Mouse (Mus musculus) brain, adult 10 weeks (tissue): ENCODE measurements around the gene Olfr114. TPM values are rescaled to one million over a fixed set of nuclear protein-coding genes. Genes with fewer than 3 reads are reported as not detected.

Experiments
- polyA plus RNA-seq: library from polyadenylated mRNA; stranded (reverse); fragments of 350-450 nt; fragmentation: Illumina TruSeq; extraction: RNeasy Lipid Tissue Mini Kit (QIAGEN cat#74804); gene quantifications from one replicate; pipeline ENCODE4 v1.2.3, GENCODE M21; 2015; ENCODE audit warnings: low read depth, low replicate concordance

Gene Olfr114
- not detected for polyA plus RNA-seq

DNA sequence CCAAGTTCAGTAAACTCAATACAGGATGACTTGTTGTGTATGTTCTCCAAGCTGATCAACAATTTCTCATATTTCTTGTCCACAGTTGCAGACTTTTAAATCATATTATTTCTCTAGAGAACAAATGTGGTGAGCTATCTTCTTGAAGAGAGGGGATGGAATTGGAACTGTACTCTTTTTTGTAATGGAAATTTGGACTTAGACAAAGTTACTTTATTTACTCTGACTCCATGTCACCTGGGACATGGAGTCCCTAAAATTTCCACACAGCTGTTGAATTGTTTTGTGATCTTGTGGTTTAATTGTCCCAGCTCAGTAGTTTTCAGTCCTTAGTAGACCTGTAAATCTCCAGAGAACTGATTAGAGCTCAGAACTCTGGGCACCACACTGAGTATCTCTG, at the start of gene Olfr114:
TSS of gene Olfr114 (minus strand) at position 101 of the 400 bp plus-strand sequence.

DNA sequence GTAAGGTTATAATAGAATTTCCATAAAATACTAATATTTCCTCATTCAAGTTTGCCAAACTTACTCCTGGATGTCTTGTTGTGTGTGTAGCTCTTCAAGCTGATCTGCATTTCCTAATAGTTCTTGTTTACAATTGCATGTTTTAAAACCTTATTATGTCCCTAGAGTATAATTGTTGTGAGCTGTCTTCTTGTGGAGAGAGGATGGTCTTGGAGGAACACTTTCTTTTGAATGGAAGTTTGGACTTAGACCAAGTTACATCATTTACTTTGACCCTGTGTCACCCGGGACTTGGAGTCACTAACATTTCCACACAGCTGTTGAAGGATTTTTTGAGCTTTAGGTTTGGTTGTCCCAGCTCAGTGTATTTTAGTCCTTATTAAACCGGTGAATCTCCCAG, 34.5 kb upstream of the Olfr114 start, which contains the start of the genes Olfr115 and Olfr116:
TSS of gene Olfr115 (minus strand) at position 101 of the 400 bp plus-strand sequence.
TSS of gene Olfr116 (minus strand) at position 191 of the 400 bp plus-strand sequence.

GRCm38 (mm10) chr17:37577563-37577962, 15.0 kb downstream of the Olfr114 start, which contains the start of gene Olfr113:
TSS of gene Olfr113 (minus strand) at chr17:37577663.

GRCm38 (mm10) chr17:37569351-37569750, 23.2 kb downstream of the Olfr114 start, which contains the start of gene Olfr112:
TSS of gene Olfr112 (minus strand) at chr17:37569451.

Other genes with a start within 250 kb of the Olfr114 start
- gene Olfr104-ps, start 233.2 kb downstream of the Olfr114 start, polyA plus RNA-seq = not detected
- gene Olfr105-ps, start 213.7 kb downstream of the Olfr114 start, polyA plus RNA-seq = not detected
- not detected for gene Olfr106-ps, start 202.3 kb downstream of the Olfr114 start, polyA plus RNA-seq
- not detected for gene Olfr107, start 193.5 kb downstream of the Olfr114 start, polyA plus RNA-seq
- not detected for gene Olfr108, start 147.3 kb downstream of the Olfr114 start, polyA plus RNA-seq
- not detected for gene Olfr109, start 133.8 kb downstream of the Olfr114 start, polyA plus RNA-seq
- gene H2-M2, start 109.2 kb downstream of the Olfr114 start, polyA plus RNA-seq = not detected
- not detected for gene Olfr110, start 100.3 kb downstream of the Olfr114 start, polyA plus RNA-seq
- gene Olfr111, start 84.7 kb downstream of the Olfr114 start, polyA plus RNA-seq = not detected
- gene Olfr112, start 23.3 kb downstream of the Olfr114 start, polyA plus RNA-seq = not detected
- gene Olfr113, start 15.1 kb downstream of the Olfr114 start, polyA plus RNA-seq = not detected
- not detected for gene Olfr115, start 34.4 kb upstream of the Olfr114 start, polyA plus RNA-seq
- gene Olfr116, start 34.5 kb upstream of the Olfr114 start, polyA plus RNA-seq = not detected
- not detected for gene Olfr117, start 71.0 kb upstream of the Olfr114 start, polyA plus RNA-seq
- not detected for gene Olfr118, start 74.2 kb upstream of the Olfr114 start, polyA plus RNA-seq
- gene Olfr119, start 103.8 kb upstream of the Olfr114 start, polyA plus RNA-seq = not detected
- not detected for gene Olfr120, start 129.1 kb upstream of the Olfr114 start, polyA plus RNA-seq
- gene Olfr121, start 156.1 kb upstream of the Olfr114 start, polyA plus RNA-seq = not detected
- not detected for gene Olfr122, start 175.9 kb upstream of the Olfr114 start, polyA plus RNA-seq
- gene Olfr123, start 200.8 kb upstream of the Olfr114 start, polyA plus RNA-seq = not detected
- gene Olfr124, start 207.1 kb upstream of the Olfr114 start, polyA plus RNA-seq = not detected
- not detected for gene Olfr125, start 240.2 kb upstream of the Olfr114 start, polyA plus RNA-seq